Mouse (Mus musculus) hindbrain, embryonic 16.5 days (tissue): ENCODE measurements around the gene Cuedc1. TPM values are rescaled to one million over a fixed set of nuclear protein-coding genes. Genes with fewer than 3 reads are reported as not detected.

Source experiments
- ATAC-seq: fragments of 200-750 bp; cut with Nextera tagmentation; 2 replicates; pipeline ENCODE4 v1.8.0; 2017; ENCODE audit warnings: moderate TSS enrichment, moderate library complexity
- H3K27ac ChIP-seq: fragments of 300-500 bp; sonication (generic); 2 replicates; pipeline ENCODE4 v1.5.1; 2014; ENCODE audit warnings: low read depth, mild to moderate bottlenecking, control low read depth, low read length, moderate library complexity
- H3K27me3 ChIP-seq: fragments of 300-500 bp; sonication (generic); replicated peaks from 2 replicates; pipeline ENCODE4 v1.6.1; 2014; ENCODE audit warnings: low read length; ENCODE audit not compliant: control insufficient read depth, insufficient read depth
- H3K36me3 ChIP-seq: fragments of 300-500 bp; sonication (generic); 2 replicates; pipeline ENCODE4 v1.6.1; 2014; ENCODE audit warnings: mild to moderate bottlenecking, low read length, moderate library complexity, mixed read lengths; ENCODE audit not compliant: control insufficient read depth, insufficient read depth
- H3K4me1 ChIP-seq: fragments of 300-500 bp; sonication (generic); 2 replicates; pipeline ENCODE4 v1.6.1; 2014; ENCODE audit warnings: low read depth, low read length; ENCODE audit not compliant: control insufficient read depth, insufficient read depth
- H3K4me2 ChIP-seq: fragments of 300-500 bp; sonication (generic); 2 replicates; pipeline ENCODE4 v1.6.1; 2014; ENCODE audit warnings: mild to moderate bottlenecking, low read length, control low read depth, moderate library complexity
- H3K4me3 ChIP-seq: fragments of 300-500 bp; sonication (generic); 2 replicates; pipeline ENCODE4 v1.5.1; 2014; ENCODE audit warnings: mild to moderate bottlenecking, low read length, control low read depth, moderate library complexity
- H3K9ac ChIP-seq: fragments of 300-500 bp; sonication (generic); 2 replicates; pipeline ENCODE4 v1.6.1; 2014; ENCODE audit warnings: low read depth, mild to moderate bottlenecking, control low read depth, low read length, moderate library complexity
- H3K9me3 ChIP-seq: fragments of 300-500 bp; sonication (generic); 2 replicates; pipeline ENCODE4 v1.6.1; 2014; ENCODE audit warnings: mild to moderate bottlenecking, low read length, moderate library complexity; ENCODE audit not compliant: control insufficient read depth
- WGBS: fragments of 180-500 bp; shearing (Covaris S2); extraction: QIAGEN DNeasy Blood & Tissue Kit; methylation state at CpG from one replicate; pipeline ENCODE4 v1.1.7; 2014; 5-methylcytosine and 5-hydroxymethylcytosine counted together
- polyA plus RNA-seq: library from polyadenylated mRNA; unstranded; fragments of >200 nt; fragmentation: Nextera tagmentation; extraction: Ambion mirVana; gene quantifications from 2 replicates; pipeline ENCODE4 v1.2.1, GENCODE M21; 2015

Cuedc1 gene
- polyA plus RNA-seq, 1 experiment from 2014 or later, result 29.9 TPM

DNA sequence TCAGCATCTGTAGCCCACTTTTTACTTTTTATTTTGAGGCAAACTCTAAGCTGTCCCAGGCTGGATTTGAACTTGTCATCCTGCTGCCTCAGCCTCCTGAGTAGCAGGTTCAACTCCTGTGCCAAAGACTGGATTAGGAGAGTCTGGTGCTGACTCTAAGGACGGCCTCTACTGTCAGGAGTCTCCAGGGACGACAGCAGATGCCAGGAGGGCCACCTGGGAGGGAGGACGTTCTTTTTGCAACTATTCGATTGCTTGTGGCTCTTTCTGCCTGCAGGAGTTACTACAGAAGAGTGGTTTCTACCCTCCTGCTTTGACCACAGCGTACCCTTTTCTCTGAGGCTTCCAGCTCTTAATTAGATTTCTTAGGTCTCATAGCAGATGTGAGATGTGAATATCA, 24.7 kb downstream of the Cuedc1 start:
- no peak overlapping the region; the same call in 1 of the 2 replicates for H3K27ac ChIP-seq
- H3K36me3 ChIP-seq, result no peaks in the 10 kb centered on the region
- ATAC-seq, result no peak
- H3K9me3 ChIP-seq, result no peaks in the 10 kb centered on the region
- H3K27me3 ChIP-seq, result no peaks in the 10 kb centered on the region
- 30% methylated on average over 5 of the region's 5 CpGs for WGBS
- H3K9ac ChIP-seq, result no peak overlapping the region
- no peak overlapping the region for H3K4me3 ChIP-seq
- no peak overlapping the region for H3K4me2 ChIP-seq
- peaks cover 22% of the 10 kb centered on the region for H3K4me1 ChIP-seq

DNA sequence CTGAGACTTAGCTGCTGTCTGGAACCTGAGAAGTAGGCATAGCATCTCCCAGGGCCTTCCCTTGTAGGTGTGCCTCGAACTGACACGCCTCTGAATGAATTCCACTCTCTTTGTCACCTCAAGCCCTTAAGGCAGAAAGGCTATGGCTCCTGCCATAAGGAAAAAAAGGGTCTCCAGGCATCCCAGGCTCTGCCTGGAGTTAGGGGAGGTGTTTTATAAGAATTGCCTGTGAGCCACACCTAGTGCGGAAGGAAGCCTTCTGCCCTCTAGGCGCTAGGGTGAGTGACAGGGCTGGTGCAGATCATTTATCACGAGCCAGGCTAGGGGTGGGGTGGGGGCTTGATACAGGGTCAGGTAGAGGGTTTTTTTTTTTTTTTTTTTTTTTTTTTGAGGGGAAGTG, 25.2 kb downstream of the Cuedc1 start:
- Histone ChIP-seq H3K9me3 (no peaks in the 10 kb centered on the region), H3K4me1 (peaks cover 19% of the 10 kb centered on the region), H3K36me3 (no peaks in the 10 kb centered on the region), H3K9ac (no peak overlapping the region), H3K4me2 (no peak overlapping the region), H3K27ac (no peak overlapping the region), H3K4me3 (no peak overlapping the region), H3K27me3 (no peaks in the 10 kb centered on the region)
- WGBS, result 72% methylated on average over 5 of the region's 5 CpGs
- ATAC-seq, result no peak

DNA sequence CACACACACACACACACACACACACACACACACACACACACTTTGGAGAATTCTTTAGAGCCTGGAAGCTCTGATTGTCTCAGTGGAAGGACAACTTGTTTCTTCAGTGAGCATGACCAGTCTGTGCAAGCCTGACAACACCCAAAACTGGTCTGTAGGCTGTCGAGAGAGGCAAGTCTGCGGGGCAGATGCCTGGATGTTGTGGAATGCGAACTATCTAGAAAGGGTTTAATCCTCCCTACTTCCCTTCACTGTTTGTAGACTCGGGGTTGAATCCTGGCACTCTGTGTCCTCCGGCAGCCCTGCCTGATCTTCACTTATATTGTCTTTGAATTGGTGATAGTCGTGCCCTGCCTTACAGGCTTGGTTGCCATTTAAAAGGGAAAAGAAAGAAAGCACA, 25.9 kb downstream of the Cuedc1 start:
- no peaks in the 10 kb centered on the region for H3K9me3 ChIP-seq
- 42% methylated on average over 6 of the region's 6 CpGs for WGBS
- H3K27ac ChIP-seq, result no peak overlapping the region
- peaks cover 12% of the 10 kb centered on the region for H3K4me1 ChIP-seq
- no peak overlapping the region for H3K4me2 ChIP-seq
- no peak for ATAC-seq
- H3K27me3 ChIP-seq, result no peaks in the 10 kb centered on the region
- H3K4me3 ChIP-seq, result no peak overlapping the region
- H3K36me3 ChIP-seq, result no peaks in the 10 kb centered on the region
- H3K9ac ChIP-seq, result no peak overlapping the region

DNA sequence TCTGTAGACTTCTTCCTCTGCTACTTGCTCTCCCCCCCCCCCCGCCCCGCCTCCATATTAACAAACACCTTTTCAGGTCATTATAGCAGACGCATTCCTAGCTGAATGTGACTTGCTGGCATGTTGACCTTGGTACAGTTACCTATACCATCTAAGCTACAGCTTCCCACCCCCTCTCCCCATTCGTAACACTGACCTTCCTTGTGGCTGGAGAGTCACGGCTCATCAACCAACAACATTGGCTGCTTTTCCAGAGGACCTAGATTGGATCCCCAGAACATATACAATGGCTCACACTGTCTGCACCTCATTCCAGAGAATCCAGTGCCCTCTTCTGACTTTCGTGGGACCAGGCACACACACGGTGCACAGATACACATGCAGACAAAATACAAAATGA, 27.6 kb downstream of the Cuedc1 start:
- H3K9me3 ChIP-seq, result no peaks in the 10 kb centered on the region
- ATAC-seq, result no peak

DNA sequence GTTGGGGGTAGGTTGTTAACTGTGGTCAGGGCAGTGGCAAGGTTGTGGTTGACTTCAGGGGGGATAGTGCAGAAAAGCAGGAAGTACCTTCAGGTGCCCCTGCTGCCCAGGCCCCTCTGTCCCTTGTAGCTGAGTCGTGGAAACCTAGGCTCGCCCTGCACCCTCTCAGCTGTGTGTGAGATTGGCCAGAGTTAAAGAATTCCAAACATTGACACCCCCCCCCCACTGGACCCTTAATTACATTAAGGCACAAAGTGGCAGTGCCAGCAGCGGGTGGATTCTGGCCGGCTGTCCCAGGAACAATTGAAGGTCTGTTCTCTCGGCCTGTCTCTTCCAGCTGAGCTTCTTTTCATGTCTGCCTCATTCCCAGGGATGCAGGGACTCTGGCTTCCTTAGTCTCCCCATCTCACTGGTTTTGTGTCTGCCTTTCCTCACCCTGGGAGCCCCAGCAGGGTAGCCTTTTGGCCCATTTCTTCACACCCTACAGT, 28.5 kb downstream of the Cuedc1 start:
- Histone ChIP-seq H3K36me3 (no peaks in the 10 kb centered on the region), H3K9me3 (no peaks in the 10 kb centered on the region), H3K4me3 (no peak overlapping the region), H3K27ac (peak overlapping the region; percentile 60), H3K4me2 (no peak overlapping the region), H3K27me3 (no peaks in the 10 kb centered on the region), H3K9ac (no peak overlapping the region), H3K4me1 (peaks cover 2% of the 10 kb centered on the region; the same call in 1 of the 2 replicates)
- ATAC-seq, result peak; percentile 89
- 23% methylated on average over 5 of the region's 5 CpGs for WGBS

More for the DNA sequence above, 27.6 kb downstream of the Cuedc1 start:
- Histone ChIP-seq H3K4me1 (peaks cover 2% of the 10 kb centered on the region; the same call in 1 of the 2 replicates), H3K4me3 (no peak overlapping the region), H3K36me3 (no peaks in the 10 kb centered on the region), H3K4me2 (no peak overlapping the region), H3K27me3 (no peaks in the 10 kb centered on the region), H3K9ac (no peak overlapping the region), H3K27ac (0 out of 2 replicates have a peak overlapping the region, but pooled peaks have one; percentile 21)
- WGBS, result 53% methylated on average over 5 of the region's 7 CpGs

DNA sequence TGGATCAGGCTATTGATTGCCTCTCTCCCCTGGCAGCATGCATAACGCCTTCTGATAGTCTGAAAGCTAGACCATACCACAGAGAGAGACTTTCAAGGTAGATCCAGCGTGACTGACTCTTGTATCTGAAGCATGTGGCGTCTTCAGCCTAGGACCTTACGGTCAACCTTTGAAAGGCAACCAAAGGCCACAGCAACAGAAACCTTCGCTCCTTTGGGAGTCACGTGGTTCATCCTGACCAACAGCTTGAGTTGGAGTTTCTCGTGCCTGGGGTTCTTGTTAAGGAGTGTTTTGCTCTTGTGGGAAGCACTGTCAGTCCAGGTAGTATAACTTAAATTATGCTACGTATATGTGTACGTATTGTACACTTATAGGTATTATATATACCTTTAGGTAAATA, 30.6 kb downstream of the Cuedc1 start:
- Histone ChIP-seq H3K27ac (no peak overlapping the region), H3K4me2 (no peak overlapping the region), H3K27me3 (no peaks in the 10 kb centered on the region), H3K9me3 (no peaks in the 10 kb centered on the region), H3K9ac (no peak overlapping the region), H3K4me1 (peaks cover 2% of the 10 kb centered on the region; the same call in 1 of the 2 replicates), H3K36me3 (no peaks in the 10 kb centered on the region), H3K4me3 (no peak overlapping the region)
- ATAC-seq, result no peak
- 95% methylated on average over 9 of the region's 9 CpGs for WGBS

DNA sequence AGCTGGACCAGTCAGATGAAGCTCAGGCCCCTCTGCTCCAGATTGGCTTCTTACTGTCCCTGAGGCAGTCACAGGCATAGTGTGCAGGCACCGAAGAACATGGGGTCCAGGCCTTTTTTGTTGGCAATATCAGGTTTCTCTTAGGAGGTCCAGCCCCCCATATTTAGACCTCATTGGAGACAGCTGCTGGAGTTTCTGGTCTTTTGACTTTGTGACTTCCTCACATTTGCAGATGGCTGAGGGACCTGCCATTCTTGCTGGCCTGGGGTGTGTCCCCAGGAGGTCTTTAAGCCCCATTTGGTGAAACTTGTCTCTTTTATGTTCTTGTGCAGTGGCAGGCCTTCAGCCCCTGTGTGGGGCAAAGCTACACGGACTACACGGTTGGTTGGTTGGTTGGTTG, 31.4 kb downstream of the Cuedc1 start:
- WGBS, result 53% methylated on average over 3 of the region's 3 CpGs
- ATAC-seq, result no peak
- Histone ChIP-seq H3K9ac (no peak overlapping the region), H3K9me3 (no peaks in the 10 kb centered on the region), H3K27me3 (no peaks in the 10 kb centered on the region), H3K4me2 (no peak overlapping the region), H3K36me3 (no peaks in the 10 kb centered on the region), H3K4me1 (peaks cover 2% of the 10 kb centered on the region; the same call in 1 of the 2 replicates), H3K27ac (no peak overlapping the region), H3K4me3 (no peak overlapping the region)

DNA sequence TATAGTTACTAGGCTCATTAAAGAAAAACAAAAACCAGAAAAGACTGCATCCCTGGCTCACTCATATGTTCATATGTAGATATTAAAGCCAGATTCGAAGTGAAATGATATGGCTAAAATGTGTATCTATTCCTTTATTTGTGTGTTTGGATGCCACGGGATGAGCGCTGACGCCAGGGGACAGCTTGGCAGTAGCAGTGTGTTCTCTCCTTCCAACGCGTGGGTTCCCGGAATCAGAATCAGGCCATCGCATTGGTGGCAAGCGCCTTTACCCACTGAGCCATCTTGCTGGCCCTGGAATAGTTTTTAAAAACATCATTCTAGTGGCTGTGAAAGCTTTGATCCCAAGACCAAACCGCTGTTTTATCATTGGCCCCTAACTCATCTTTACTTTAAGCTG, 32.1 kb downstream of the Cuedc1 start:
- H3K4me2 ChIP-seq, result no peak overlapping the region
- no peaks in the 10 kb centered on the region for H3K36me3 ChIP-seq
- no peak for ATAC-seq
- no peaks in the 10 kb centered on the region for H3K9me3 ChIP-seq
- 89% methylated on average over 10 of the region's 10 CpGs for WGBS
- no peak overlapping the region for H3K9ac ChIP-seq
- H3K27me3 ChIP-seq, result no peaks in the 10 kb centered on the region
- H3K4me3 ChIP-seq, result no peak overlapping the region
- H3K27ac ChIP-seq, result no peak overlapping the region
- H3K4me1 ChIP-seq, result peaks cover 2% of the 10 kb centered on the region; the same call in 1 of the 2 replicates

DNA sequence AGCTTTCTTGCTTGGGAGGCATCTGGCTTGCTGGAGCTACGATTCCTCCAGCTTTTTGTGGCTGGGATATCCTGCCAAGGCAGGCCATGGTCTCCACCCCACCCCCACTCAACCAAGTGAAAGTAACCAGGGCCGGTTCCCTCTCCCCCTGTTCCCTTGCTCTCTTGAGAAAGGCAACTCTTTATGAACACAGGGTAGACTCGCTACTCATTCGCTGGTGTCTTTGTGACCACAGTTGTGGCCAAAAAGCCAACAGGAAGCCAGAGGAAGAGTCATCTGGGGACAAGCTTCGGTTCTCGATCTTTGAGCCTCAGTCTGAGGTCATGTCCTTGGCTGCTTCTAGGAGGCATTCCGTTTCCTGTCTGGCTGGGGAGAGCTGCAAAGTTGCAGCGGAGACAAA, 34.0 kb downstream of the Cuedc1 start:
- H3K36me3 ChIP-seq, result no peaks in the 10 kb centered on the region
- H3K4me1 ChIP-seq, result no peaks in the 10 kb centered on the region; the same call in 1 of the 2 replicates
- no peak overlapping the region for H3K27ac ChIP-seq
- no peaks in the 10 kb centered on the region for H3K9me3 ChIP-seq
- H3K27me3 ChIP-seq, result no peaks in the 10 kb centered on the region
- 65% methylated on average over 8 of the region's 8 CpGs for WGBS
- ATAC-seq, result no peak; the same call in 1 of the 2 replicates
- H3K4me2 ChIP-seq, result no peak overlapping the region
- no peak overlapping the region for H3K4me3 ChIP-seq
- H3K9ac ChIP-seq, result no peak overlapping the region

DNA sequence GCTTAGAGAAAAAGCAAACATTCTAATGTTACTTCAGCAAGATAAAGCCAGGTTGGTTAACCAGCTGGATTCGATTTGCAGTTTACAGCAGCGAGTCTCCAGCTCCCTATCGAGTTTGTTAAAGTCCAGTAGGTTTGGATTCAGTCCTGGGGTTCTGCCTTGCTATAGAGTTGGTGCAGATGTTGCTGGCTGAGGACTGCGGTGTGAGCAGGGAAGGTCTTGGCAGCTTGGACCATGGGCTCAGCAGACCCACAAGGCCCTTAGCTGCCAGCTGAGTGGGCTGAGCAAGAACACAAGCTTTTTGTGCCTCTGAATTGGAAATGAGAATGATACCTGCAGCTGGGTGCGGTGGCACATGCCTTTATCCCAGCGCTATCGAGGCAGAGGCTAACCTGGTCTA, 37.4 kb downstream of the Cuedc1 start:
- Histone ChIP-seq H3K9me3 (no peaks in the 10 kb centered on the region), H3K27ac (peak overlapping the region; percentile 49; the same call in 1 of the 2 replicates), H3K36me3 (no peaks in the 10 kb centered on the region), H3K9ac (no peak overlapping the region), H3K4me2 (no peak overlapping the region), H3K4me1 (peaks cover 19% of the 10 kb centered on the region), H3K27me3 (no peaks in the 10 kb centered on the region), H3K4me3 (no peak overlapping the region)
- no peak for ATAC-seq
- WGBS, result 60% methylated on average over 7 of the region's 7 CpGs
